Mouse (Mus musculus) layer of hippocampus, postnatal 14 days (tissue): ENCODE measurements at regions not wholly inside any gene's neighbourhood (a gene's known extent, or its start where the extent isn't known, plus 50 kb on each side); places are given as distances from the start of the nearest gene placed in this dataset.

Source experiments
- DNase-seq, 2 experiments: peaks; one replicate each; pipeline ENCODE4 v3.0.0; 2021 to 2022; ENCODE audit warnings: low spot score in 2 of 2, mixed read lengths in 1 of 2
- microRNA-seq, 2 experiments: library from miRNA; unstranded; fragments of <30 nt; microRNA quantifications; one replicate each; pipeline ENCODE4 v1.2.0; 2021

DNA sequence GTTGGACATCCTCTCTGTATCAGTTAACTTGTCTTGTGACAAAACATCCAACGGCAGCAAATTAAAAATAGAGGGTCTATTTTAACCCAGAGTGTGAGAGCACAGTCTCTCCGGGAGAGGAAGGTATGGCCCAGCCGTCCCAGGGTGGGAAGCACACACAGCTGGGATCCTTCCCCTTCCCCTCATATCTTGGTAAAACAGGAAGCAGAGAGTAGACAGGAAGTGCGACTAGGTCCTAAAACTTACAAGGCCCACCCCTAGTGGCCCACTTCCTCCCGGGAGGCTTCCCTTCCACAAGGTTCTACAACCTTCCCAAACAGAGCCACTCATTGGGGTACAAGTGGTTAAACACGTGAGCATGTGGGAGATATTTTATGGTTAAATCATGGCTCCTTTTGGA, 56.4 kb upstream of the Max start:
- DNase-seq = no peak

DNA sequence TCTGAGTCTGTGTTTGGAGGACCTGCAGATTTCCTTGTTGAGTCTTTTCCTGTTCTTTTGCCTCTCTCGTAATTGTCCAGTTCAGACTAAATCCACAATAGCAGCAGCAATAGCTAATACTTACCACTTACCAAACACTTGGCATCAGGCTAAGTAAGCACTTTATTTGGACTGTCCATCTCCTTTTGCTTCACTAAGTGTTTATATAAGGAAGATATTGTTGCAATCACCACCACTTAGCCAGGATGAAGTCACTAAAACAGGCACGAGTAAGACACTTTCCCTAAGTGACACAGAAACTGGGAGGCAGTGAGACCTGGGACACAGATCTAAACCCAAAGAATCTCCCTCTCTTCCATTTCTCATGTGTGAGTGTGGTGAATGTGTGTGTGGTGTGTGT, 52.9 kb upstream of the Max start:
- DNase-seq = no peak

Small RNAs in the stretch of these regions (microRNA-seq; reads per million reads assigned to microRNA genes)
- gene Gm22696 = 0 reads per million in 2 experiments
